In genomic region chr14:122903923-122904351, GRCm38 (mm10) we compare ENCODE assay signal across 13 mouse cellular contexts. TPM values are rescaled to one million over a fixed set of nuclear protein-coding genes. Genes with fewer than 3 reads are reported as not detected.
DNase-seq lines count a peak whose midpoint lies in the region; ATAC-seq and TF ChIP-seq lines count a peak whose summit lies in the region.
"Had no signal": no experiment of that assay in that cellular context is flagged by ENCODE, and none has a peak within 500 bp of the region (broad histone marks: within the 10 kb centered on the region; RNA-seq: fewer than 3 reads in every experiment).

No protein-coding gene starts in this region.

- H3K9ac ChIP-seq in liver, adult 2 months (ENCODE audit: low read depth, low read length), result peak overlapping the region; percentile 59
- H3K9ac ChIP-seq in liver, embryonic 12.5 days, result no peak overlapping the region
- H3K9ac ChIP-seq in forebrain, embryonic 16.5 days (replicated peaks; ENCODE audit: low read depth, low read length), result no peak overlapping the region
- H3K9ac ChIP-seq: hindbrain, embryonic 12.5 days had no signal

- peak overlapping the region; percentile 96 for H3K27ac ChIP-seq in liver, adult 2 months (replicated peaks; ENCODE audit: insufficient read depth, low read depth, low read length)
- H3K27ac ChIP-seq in liver, embryonic 12.5 days, result no peak overlapping the region
- H3K27ac ChIP-seq in forebrain, embryonic 16.5 days (ENCODE audit: low read length), result no peak overlapping the region
- H3K27ac ChIP-seq: forebrain, embryonic 10.5 days; hindbrain, embryonic 12.5 days; macrophage had no signal

- WGBS in liver, adult 2 months, result 30% methylated on average over 2 of the region's 2 CpGs
- 73% methylated on average over 2 of the region's 2 CpGs for WGBS in liver, embryonic 12.5 days (ENCODE audit: insufficient replicate concordance)
- WGBS in forebrain, embryonic 16.5 days, result 49% methylated on average over 2 of the region's 2 CpGs

- H3K4me2 ChIP-seq in liver, embryonic 12.5 days, result no peak overlapping the region
- H3K4me2 ChIP-seq in forebrain, embryonic 16.5 days (ENCODE audit: low read length), result no peak overlapping the region
- H3K4me2 ChIP-seq: heart, embryonic 11.5 days; hindbrain, embryonic 12.5 days had no signal

- H3K4me3 ChIP-seq in liver, adult 2 months (ENCODE audit: insufficient read depth, low read depth, low read length), result no peak overlapping the region
- no peak overlapping the region for H3K4me3 ChIP-seq in liver, embryonic 12.5 days
- H3K4me3 ChIP-seq in forebrain, embryonic 16.5 days (replicated peaks; ENCODE audit: low read length), result no peak overlapping the region
- H3K4me3 ChIP-seq: forebrain, embryonic 10.5 days; hindbrain, embryonic 12.5 days had no signal

- H3K36me3 ChIP-seq in liver, adult 2 months (ENCODE audit: control insufficient read depth, insufficient read depth, low read length), result peaks cover 18% of the 10 kb centered on the region
- H3K36me3 ChIP-seq in liver, embryonic 12.5 days, result peaks cover 4% of the 10 kb centered on the region; the same call in 1 of the 2 replicates
- H3K36me3 ChIP-seq in forebrain, embryonic 16.5 days (ENCODE audit: control insufficient read depth, insufficient read depth), result no peaks in the 10 kb centered on the region

- DNase-seq in adrenal gland, adult 2 months, result peak; percentile 59
- no peak for DNase-seq in adrenal gland, adult 18-20 months (ENCODE audit: low spot score in 2 of 2)
- peak; percentile 91 for DNase-seq in liver, adult 2 months (ENCODE audit: extremely low read depth, low read depth, low spot score)
- DNase-seq in kidney, adult 8-10 months, result peak; percentile 51 to 84
- peak; percentile 56 for DNase-seq in lung, postnatal 25 days (ENCODE audit: low spot score)
- DNase-seq in left cerebral cortex, postnatal 4 days, result no peak

- ATAC-seq in liver, embryonic 12.5 days, result no peak
- no peak for ATAC-seq in forebrain, embryonic 16.5 days
- ATAC-seq: activated CD4-positive, CD25-positive, alpha-beta regulatory T cell, adult 4 months had no signal

- no peak for TF ChIP-seq CTCF in liver, adult 2 months (IDR thresholded peaks at IDR 0.05; ENCODE audit: low read depth, low read length)

- intact Hi-C loops in left cerebral cortex, postnatal 4 days (cut with DNase I), result no loop called here

- no peak for TF ChIP-seq POLR2A in liver, adult 2 months (IDR thresholded peaks at IDR 0.05; ENCODE audit: extremely low read depth, insufficient read depth, low read length)

- H3K4me1 ChIP-seq in liver, adult 2 months (ENCODE audit: control insufficient read depth, insufficient read depth, low read length), result peaks cover 44% of the 10 kb centered on the region
- H3K4me1 ChIP-seq in liver, embryonic 12.5 days, result no peaks in the 10 kb centered on the region
- peaks cover 18% of the 10 kb centered on the region for H3K4me1 ChIP-seq in forebrain, embryonic 16.5 days (replicated peaks; ENCODE audit: control insufficient read depth, insufficient read depth, low read length)

- H3K27me3 ChIP-seq in liver, adult 2 months (ENCODE audit: control insufficient read depth, insufficient read depth, low read length), result no peaks in the 10 kb centered on the region
- no peaks in the 10 kb centered on the region for H3K27me3 ChIP-seq in liver, embryonic 12.5 days (replicated peaks)
- no peaks in the 10 kb centered on the region; the same call in 1 of the 2 replicates for H3K27me3 ChIP-seq in forebrain, embryonic 16.5 days (replicated peaks; ENCODE audit: control insufficient read depth, insufficient read depth, low read length)
- H3K27me3 ChIP-seq: hindbrain, embryonic 12.5 days had no signal

- peaks cover 13% of the 10 kb centered on the region for H3K79me2 ChIP-seq in liver, adult 2 months (ENCODE audit: control insufficient read depth, insufficient read depth, low read length)

- H3K9me3 ChIP-seq in liver, embryonic 12.5 days (replicated peaks), result no peaks in the 10 kb centered on the region
- peaks cover 4% of the 10 kb centered on the region; the same call in 1 of the 2 replicates for H3K9me3 ChIP-seq in forebrain, embryonic 16.5 days (ENCODE audit: control insufficient read depth, low read length)
- H3K9me3 ChIP-seq: hindbrain, embryonic 12.5 days had no signal

RNA-seq across cellular contexts. Expression of gene Ggact, which starts 9.6 kb away (rescaled TPM):
- 10 to 100 TPM; 55.0 to 91.5 TPM for total RNA-seq in adrenal gland, adult 2 months (2021)
- 34.0 and 36.4 TPM in 2 replicates for polyA plus RNA-seq in adrenal gland, adult 2 months (2012; rRNA removed)
- 10 to 100 TPM; 41.6 to 52.9 TPM for total RNA-seq in adrenal gland, adult 18-20 months (2021)
- total RNA-seq in liver, adult 2 months (2014; rRNA removed), result 122 and 144 TPM in 2 replicates
- 187 and 252 TPM in 2 replicates for polyA plus RNA-seq in liver, adult 2 months (2012; rRNA removed)
- 14.3 and 16.1 TPM in 2 replicates for polyA plus RNA-seq in liver, embryonic 12.5 days (2016; fragmentation: Nextera tagmentation; extraction: Ambion mirVana)
- 6.2 and 6.5 TPM in 2 replicates for polyA plus RNA-seq in forebrain, embryonic 16.5 days (2015; fragmentation: Nextera tagmentation; extraction: Ambion mirVana)
- 10 to 100 TPM; 11.4 to 11.5 TPM for total RNA-seq in left cerebral cortex, postnatal 4 days (2021)

Comparison
In these comparisons a context has a peak if more than half of its experiments do, and no peak if none do; other contexts are left out.
1. DNase-seq: peak in adrenal gland, adult 2 months (single experiment), liver, adult 2 months (single experiment), kidney, adult 8-10 months (2 of 2) and lung, postnatal 25 days (single experiment); none in adrenal gland, adult 18-20 months (0 of 2) and left cerebral cortex, postnatal 4 days (single experiment).